Mouse (Mus musculus): ENCODE data around the gene 4933405L10Rik. TPM values are rescaled to one million over a fixed set of nuclear protein-coding genes. Genes with fewer than 3 reads are reported as not detected.

4933405L10Rik gene
- total and polyA plus RNA-seq, 3 experiments = 0.25 TPM; not detected in 2

DNA sequence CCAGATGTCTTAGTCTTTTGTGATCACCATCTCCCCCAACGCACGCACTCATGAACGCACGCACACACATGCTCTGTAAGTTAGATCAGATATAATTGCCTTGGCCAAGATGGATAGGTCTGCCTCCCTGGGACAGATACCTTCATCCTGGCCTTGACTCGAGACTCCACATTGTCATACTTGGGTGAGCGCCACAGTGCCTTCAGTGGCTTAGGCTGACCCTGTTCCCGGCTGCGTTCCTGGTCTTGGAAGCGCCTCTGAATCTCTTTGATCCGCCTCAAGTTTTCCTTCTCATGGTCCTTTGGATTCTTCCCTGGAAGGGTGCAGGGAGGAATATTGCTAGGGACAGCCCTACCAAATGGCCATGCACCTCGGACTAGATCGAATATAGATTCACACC, 1.0 kb upstream of the 4933405L10Rik start:
- TF ChIP-seq MAX (IDR thresholded peaks at IDR 0.05; ENCODE audit: low read length) (no peak), PAX5 (IDR thresholded peaks at IDR 0.05; ENCODE audit: low read length) (no peak), HCFC1 (IDR thresholded peaks at IDR 0.05; ENCODE audit: low read depth, low read length) (no peak), KAT2A (IDR thresholded peaks at IDR 0.05; ENCODE audit: insufficient replicate concordance, low read length) (no peak), NRF1 (IDR thresholded peaks at IDR 0.05; ENCODE audit: low read depth, low read length) (no peak), USF2 (conservative IDR thresholded peaks at IDR 0.05; ENCODE audit: low read depth, low read length) (no peak), ZMIZ1 (IDR thresholded peaks at IDR 0.05; ENCODE audit: low read depth, low read length) (no peak), MAFK (IDR thresholded peaks at IDR 0.05; ENCODE audit: insufficient replicate concordance, low read length) (no peak), UBTF (IDR thresholded peaks at IDR 0.05; ENCODE audit: low read depth, low read length) (no peak), SIN3A (IDR thresholded peaks at IDR 0.05; ENCODE audit: low read length) (no peak), EP300 (IDR thresholded peaks at IDR 0.05; ENCODE audit: low read length) (no peak), MEF2A (IDR thresholded peaks at IDR 0.05; ENCODE audit: borderline replicate concordance, low read depth, low read length) (no peak), NELFE (IDR thresholded peaks at IDR 0.05; ENCODE audit: low read depth, low read length) (no peak), USF1 (IDR thresholded peaks at IDR 0.05; ENCODE audit: low read depth, low read length) (no peak), ZC3H11A (IDR thresholded peaks at IDR 0.05; ENCODE audit: low read depth, low read length) (no peak), JUN (IDR thresholded peaks at IDR 0.05; ENCODE audit: insufficient read depth, low read depth, low read length) (no peak), POLR2A (IDR thresholded peaks at IDR 0.05; ENCODE audit: low read depth, low read length) (no peak)
- in situ Hi-C loops (cut with MboI; ENCODE audit: low pct_ligation_motif_present, low pct_unique_long_range_greater_than_20kb, low sequenced_read_pairs) (loop anchor here (25.0 kb wide), 1 partner anchor 331 kb away; no protein-coding TSS in a partner anchor), dilution Hi-C loops (cut with MboI; ENCODE audit: extremely low pct_ligation_motif_present, extremely low pct_unique_long_range_greater_than_20kb, low sequenced_read_pairs) (no loop called here)
- H3K36me3 ChIP-seq (replicated peaks in 1 of 2; ENCODE audit: control insufficient read depth in 1 of 2, insufficient read depth in 1 of 2, low read length in 1 of 2) = peaks cover 21 to 36% of the 10 kb centered on the region in 2 experiments
- DNase-seq (ENCODE audit: extremely low read depth) = no peak
- H3K9me3 ChIP-seq (replicated peaks; ENCODE audit: low read length) = no peaks in the 10 kb centered on the region
- H3K27me3 ChIP-seq (replicated peaks) = no peaks in the 10 kb centered on the region
- H3K9ac ChIP-seq (ENCODE audit: insufficient read depth, low read depth) = 0 out of 2 replicates have a peak overlapping the region, but pooled peaks have one; percentile 74
- peaks cover 6 to 33% of the 10 kb centered on the region in 2 experiments for H3K4me1 ChIP-seq (ENCODE audit: control insufficient read depth in 1 of 2, insufficient read depth in 2 of 2)
- H3K79me2 ChIP-seq (replicated peaks; ENCODE audit: control insufficient read depth, extremely low read depth, insufficient read depth, poor library complexity, severe bottlenecking) = no peaks in the 10 kb centered on the region; the same call in 1 of the 2 replicates
- peak overlapping the region; percentile 66 for H3K4me2 ChIP-seq (ENCODE audit: insufficient read depth, low read depth, poor library complexity, severe bottlenecking)
- peak overlapping the region in 2 of 3 experiments; percentile 12 to 28 for H3K4me3 ChIP-seq (replicated peaks in 1 of 3; ENCODE audit: low read depth in 2 of 3, low read length in 2 of 3, poor library complexity in 1 of 3)
- no peak overlapping the region for H3K27ac ChIP-seq (ENCODE audit: insufficient read depth, low read depth)

DNA sequence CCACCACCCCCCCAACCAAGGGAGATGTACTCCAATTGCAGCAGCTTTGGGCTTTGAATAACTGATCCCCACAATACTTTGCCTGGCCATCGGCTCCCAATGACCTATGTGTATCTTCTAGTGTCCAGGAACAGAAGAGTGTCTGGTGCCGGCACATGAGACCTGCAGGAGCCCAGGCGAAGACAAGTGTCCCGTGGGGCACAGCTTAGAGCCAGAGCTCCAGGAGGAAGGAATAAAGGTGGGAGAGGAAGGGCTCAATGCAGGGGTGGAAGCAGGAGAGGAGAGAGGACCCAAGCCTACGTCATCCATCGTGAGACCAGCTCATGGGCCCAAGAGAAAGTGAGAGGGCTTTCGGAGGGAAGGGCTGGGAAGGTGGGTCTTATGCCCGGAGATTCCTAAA, 1.2 kb downstream of the 4933405L10Rik start:
- Histone ChIP-seq H3K79me2 (replicated peaks; ENCODE audit: control insufficient read depth, extremely low read depth, insufficient read depth, poor library complexity, severe bottlenecking) (no peaks in the 10 kb centered on the region; the same call in 1 of the 2 replicates), H3K4me2 (ENCODE audit: insufficient read depth, low read depth, poor library complexity, severe bottlenecking) (no peak overlapping the region), H3K4me1 (ENCODE audit: control insufficient read depth in 1 of 2, insufficient read depth in 2 of 2) (peaks cover 6 to 24% of the 10 kb centered on the region in 2 experiments), H3K27me3 (replicated peaks) (no peaks in the 10 kb centered on the region), H3K4me3 (replicated peaks in 1 of 3; ENCODE audit: low read depth in 2 of 3, low read length in 2 of 3, poor library complexity in 1 of 3) (no peak overlapping the region), H3K9ac (ENCODE audit: insufficient read depth, low read depth) (no peak overlapping the region), H3K9me3 (replicated peaks; ENCODE audit: low read length) (no peaks in the 10 kb centered on the region), H3K36me3 (replicated peaks in 1 of 2; ENCODE audit: control insufficient read depth in 1 of 2, insufficient read depth in 1 of 2, low read length in 1 of 2) (peaks cover 9 to 16% of the 10 kb centered on the region in 2 experiments), H3K27ac (ENCODE audit: insufficient read depth, low read depth) (no peak overlapping the region)
- TF ChIP-seq BHLHE40 (IDR thresholded peaks at IDR 0.05; ENCODE audit: low read depth, low read length) = no peak
- TF ChIP-seq TBP (conservative IDR thresholded peaks at IDR 0.05; ENCODE audit: low read depth, low read length) = no peak
- no peak for TF ChIP-seq GABPA (IDR thresholded peaks at IDR 0.05; ENCODE audit: insufficient replicate concordance, low read depth, low read length)
- no peak for TF ChIP-seq JUND (conservative IDR thresholded peaks at IDR 0.05; ENCODE audit: low read depth, low read length)
- TF ChIP-seq NELFE (IDR thresholded peaks at IDR 0.05; ENCODE audit: low read depth, low read length) = no peak
- no peak for TF ChIP-seq MXI1 (IDR thresholded peaks at IDR 0.05; ENCODE audit: low read depth, low read length)
- TF ChIP-seq ZNF384 (IDR thresholded peaks at IDR 0.05; ENCODE audit: low read depth, low read length) = no peak
- TF ChIP-seq MEF2A (IDR thresholded peaks at IDR 0.05; ENCODE audit: borderline replicate concordance, low read depth, low read length) = no peak
- no peak for TF ChIP-seq USF1 (IDR thresholded peaks at IDR 0.05; ENCODE audit: low read depth, low read length)
- TF ChIP-seq MAX (IDR thresholded peaks at IDR 0.05; ENCODE audit: low read length) = no peak
- no peak for TF ChIP-seq POLR2AphosphoS2 (IDR thresholded peaks at IDR 0.05; ENCODE audit: low read depth, low read length)
- dilution Hi-C loops (cut with MboI; ENCODE audit: extremely low pct_ligation_motif_present, extremely low pct_unique_long_range_greater_than_20kb, low sequenced_read_pairs) = no loop called here
- in situ Hi-C loops (cut with MboI; ENCODE audit: low pct_ligation_motif_present, low pct_unique_long_range_greater_than_20kb, low sequenced_read_pairs) = loop anchor here (25.0 kb wide), 1 partner anchor 329 kb away; no protein-coding TSS in a partner anchor
- DNase-seq (ENCODE audit: extremely low read depth) = no peak

All from CH12.LX (cell line).